Mouse (Mus musculus): ENCODE data around the gene Atat1.
A peak's percentile ranks its signal among the peaks of the same experiment; 100 is the strongest.

GRCm38 (mm10) chr17:35917463-35918251 is 7.8 kb upstream of the Atat1 start:
- TF ChIP-seq POLR2A (IDR thresholded peaks at IDR 0.05; ENCODE audit: borderline replicate concordance, insufficient read depth, low read length) (peak; percentile 70; the same call in 1 of the 2 replicates), CTCF (IDR thresholded peaks at IDR 0.05; ENCODE audit: borderline replicate concordance, insufficient read depth, low read depth, low read length) (no peak)

All from cerebellum, adult 2 months (tissue).